Mouse (Mus musculus) granulocyte monocyte progenitor cell, adult 5-6 weeks (primary cell): Measurements from ENCODE around the gene Ly6g6c. TPM values are rescaled to one million over a fixed set of nuclear protein-coding genes. Genes with fewer than 3 reads are reported as not detected.

Experiments used
- ATAC-seq: replicated peaks from 2 replicates; pipeline ENCODE4 v1.8.0; 2016; ENCODE audit warnings: mild to moderate bottlenecking, moderate TSS enrichment, inconsistent platforms; ENCODE audit not compliant: poor library complexity, severe bottlenecking
- total RNA-seq, 2 experiments: library from RNA; stranded (forward) in 1 of 2; stranded (reverse) in 1 of 2; fragments of 200-712, 200-1000 nt in 1 of 2; fragments of >200 nt in 1 of 2; fragmentation: Nextera tagmentation in 1 of 2; gene quantifications; 2 replicates each; pipeline ENCODE4 v1.2.3; 2014 to 2017

Gene Ly6g6c
- total RNA-seq, 2 experiments from 2014 or later = not detected

DNA sequence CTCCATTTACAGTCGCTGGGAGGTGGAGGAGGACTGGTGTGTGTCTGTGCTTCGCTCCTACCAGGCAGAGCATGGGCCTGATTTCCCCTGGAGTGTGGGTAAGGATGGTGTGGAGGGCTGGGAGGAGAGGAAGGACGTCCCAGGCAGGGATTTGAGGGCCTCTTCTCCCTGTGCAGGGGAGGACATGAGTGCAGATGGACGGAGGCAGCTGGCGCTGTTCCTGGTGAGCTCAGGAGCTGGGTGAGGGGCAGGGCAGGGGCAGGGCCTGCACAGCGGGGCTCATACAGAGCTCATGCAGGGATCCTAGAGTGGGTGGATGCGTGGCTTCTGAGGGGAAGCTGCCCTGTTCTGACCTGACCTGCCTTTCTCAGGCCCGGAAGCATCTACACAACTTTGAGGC, 37.1 kb downstream of the Ly6g6c start:
- no peak for ATAC-seq

DNA sequence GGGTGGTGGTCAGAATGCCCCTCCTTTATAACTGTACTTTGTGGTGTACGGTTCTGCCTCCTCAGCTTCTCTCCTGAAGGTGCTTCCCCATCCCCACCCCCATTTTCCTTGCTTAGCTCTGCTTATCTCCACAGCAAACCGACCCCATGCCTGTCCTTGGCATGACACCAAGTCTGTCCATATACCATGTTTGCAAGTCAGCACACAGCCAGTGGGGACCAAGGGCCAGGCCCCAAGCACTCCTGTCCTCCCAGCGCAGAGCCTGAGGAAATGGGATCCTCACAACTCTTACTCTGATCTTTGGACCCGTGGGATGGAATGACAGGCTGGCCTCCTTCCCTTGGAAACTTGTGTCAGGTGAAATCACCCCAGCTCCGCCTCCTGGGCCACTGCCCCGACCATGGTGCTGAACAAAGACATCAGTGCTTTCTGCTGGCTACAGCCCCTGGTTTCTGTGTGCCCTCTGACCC, 38.1 kb downstream of the Ly6g6c start:
- ATAC-seq = no peak

DNA sequence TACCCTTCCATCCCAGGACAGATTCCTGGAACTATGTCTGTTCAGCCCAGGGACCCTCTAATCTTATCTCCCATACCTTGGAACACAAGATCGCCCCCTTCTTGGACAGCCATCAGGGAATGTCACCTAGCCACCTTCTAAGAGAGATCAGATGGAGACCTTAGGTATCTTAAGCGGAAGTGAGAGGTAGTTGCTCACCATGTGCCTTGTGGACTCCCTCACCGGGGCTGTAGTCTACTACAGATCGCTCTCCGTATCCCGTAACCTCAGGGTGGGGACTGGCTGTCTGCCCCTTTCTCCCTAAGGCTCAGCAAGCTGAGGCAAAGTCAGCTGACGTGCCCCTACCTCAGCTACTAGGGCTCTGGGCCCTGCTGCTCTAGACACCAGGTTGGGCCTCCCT, 38.9 kb downstream of the Ly6g6c start:
- ATAC-seq = no peak

DNA sequence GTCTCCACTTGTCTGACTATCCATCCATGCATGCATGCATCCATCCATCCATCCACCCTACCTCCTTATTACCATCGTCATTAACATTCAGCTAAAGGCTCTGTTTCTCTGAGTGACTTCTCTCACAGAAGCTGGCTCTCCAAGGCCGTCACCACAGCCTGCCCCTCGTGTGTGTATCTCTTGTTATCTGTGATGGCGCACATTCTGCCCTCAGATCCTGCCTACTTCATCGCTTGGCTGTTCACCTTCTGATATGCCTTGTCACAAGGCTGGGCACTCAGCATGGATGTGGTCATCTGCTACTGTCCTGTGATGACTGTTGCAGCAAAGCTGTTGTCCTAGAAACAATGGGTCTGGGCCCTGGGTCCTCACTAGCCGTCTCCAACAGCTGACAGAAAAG, 39.6 kb downstream of the Ly6g6c start:
- no peak for ATAC-seq

DNA sequence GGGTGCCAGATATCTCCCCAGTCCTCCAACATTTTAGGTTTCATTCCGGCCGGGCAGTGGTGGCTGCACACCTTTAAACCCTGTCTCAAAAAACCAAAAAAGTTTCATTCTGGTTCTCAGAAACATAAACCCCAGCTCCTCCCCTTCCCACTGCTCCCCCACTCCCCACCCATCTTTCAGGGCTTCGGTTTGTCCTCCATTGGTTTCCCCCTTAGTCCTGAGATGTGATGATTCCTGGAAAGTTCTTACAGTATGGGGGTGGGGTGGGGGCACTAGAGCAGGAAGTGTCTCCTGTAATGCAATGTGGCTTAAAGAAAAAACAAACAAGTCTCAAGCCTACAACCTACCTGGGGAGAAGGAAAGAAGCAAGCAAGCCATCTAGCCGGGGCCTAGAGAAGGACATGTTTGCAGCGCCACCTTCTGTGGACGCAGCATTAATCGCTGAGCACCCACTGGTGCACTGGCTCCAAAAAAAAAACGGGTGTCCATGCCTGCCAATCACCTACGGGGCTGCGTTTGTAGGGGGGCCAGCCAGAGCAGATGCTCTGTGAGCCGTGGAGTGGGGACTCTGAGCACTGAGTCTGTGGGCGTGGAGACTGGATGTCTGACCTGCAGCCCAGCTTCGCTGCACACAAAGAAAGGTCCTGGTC, 40.7 kb downstream of the Ly6g6c start:
- no peak for ATAC-seq

DNA sequence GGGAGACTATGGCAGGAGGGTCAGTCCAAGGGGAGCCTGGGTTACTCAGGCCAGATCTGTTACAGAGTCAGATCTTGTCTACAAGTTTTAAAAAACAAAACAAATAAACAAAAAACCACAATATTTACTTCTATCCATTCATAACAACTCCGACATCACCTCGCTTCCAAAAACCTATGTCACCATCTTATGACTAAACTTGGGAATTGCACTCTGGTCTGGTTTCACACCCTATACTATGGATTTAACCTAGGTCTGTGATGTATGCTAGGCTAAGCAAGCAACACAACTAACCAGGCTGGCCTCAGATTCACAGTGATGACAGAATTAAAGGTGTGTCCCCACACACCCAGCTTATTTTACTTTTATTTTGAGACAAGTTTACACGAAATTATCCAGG, 41.3 kb downstream of the Ly6g6c start:
- no peak for ATAC-seq

DNA sequence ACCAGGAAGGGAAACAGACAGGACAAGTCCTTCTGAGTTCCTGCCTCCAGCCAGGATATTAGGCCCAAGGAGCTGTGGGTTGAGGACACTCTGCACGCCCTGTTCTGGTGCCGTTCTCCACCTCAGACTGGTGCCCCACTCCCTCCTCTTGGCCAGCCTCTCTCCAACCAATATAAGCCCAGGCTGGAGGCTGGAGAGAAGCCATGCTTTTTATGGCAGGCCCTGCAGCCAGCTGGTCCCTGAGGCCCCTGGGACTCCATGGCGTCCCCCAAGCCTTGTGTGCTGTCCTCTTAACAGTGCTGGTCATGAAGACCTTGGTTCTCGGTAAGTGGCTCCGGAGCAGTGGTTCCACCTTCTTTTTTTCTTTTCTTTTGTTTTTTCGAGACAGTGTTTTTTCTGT, 42.9 kb downstream of the Ly6g6c start, which contains the start of gene Ly6g5c:
Gene Ly6g5c, plus strand, starts transcription at position 183 of the 400 bp plus-strand sequence.
- no peak for ATAC-seq

DNA sequence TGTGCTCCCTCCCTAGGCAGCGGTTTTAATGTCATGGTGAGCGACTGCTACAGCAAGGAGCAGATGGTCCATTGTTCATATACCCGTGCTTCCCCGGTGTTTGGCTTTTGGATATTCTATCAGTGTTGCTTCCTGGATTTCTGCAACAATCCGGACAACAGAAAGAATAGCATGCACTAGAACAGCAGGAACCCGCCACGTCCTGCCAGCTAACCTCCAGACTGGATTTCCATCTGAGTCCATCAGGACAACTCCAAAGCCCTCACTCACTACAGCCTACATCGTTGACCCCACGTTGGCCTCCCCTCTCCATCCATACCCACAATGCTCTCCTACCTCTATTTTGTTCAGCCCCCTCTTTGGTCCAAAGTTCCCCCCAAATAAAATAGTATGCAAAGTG, 46.6 kb downstream of the Ly6g6c start:
- ATAC-seq = no peak

DNA sequence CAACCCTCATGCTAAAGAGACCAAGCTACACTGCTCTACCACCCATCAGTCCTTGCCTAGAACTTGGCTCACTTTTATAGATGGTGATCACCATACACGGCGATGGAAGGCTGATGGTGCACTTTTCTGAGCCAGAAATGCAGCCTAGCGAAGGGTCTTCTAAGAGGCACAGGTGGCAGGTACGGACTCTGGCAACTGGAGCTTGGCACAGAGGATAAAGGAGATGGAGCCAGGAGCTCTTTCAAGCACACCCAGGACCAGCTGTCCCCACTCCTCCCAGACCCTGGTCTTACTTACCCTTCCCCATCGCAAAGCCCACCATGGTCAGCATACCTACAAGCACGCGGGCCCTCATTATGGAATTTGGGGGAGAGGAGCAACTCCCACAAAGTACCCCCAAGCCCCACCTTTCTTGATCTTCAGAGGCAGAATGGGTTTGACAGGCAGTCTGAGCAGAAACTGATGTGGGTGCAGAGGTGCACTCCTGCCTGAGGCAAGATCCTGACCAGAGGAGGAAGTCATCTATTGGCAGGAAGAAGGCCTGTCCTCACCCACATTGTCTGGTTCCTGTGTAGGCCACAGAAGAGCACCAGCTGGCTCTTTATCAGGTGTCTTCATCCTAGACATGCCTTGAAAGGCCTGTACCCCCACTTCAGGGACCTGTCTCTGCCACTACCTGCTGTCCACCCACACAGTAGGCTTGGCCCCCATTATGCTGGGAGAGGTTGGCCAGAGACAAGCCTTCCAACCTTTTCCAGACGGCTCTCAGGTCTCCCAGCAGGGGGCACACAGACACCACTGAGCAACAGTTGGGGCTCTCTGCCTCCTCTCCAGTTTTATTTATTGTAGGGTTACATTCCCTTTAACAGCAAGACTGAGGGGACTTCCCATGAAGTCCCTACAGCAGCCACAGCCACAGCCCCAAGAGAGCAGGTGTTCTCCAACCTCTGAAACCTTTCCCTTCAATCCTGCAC, 50.1 kb downstream of the Ly6g6c start, which contains the start of gene Ly6g5b:
Gene Ly6g5b, minus strand, starts transcription at position 383 of the 974 bp plus-strand sequence.
- ATAC-seq = peak; percentile 63

Other genes with a start within 250 kb of the Ly6g6c start
Only the 30 nearest of the 45 such genes appear.
- 30.3 and 35.3 TPM in 2 replicates for gene Neu1, start 134.1 kb upstream of the Ly6g6c start, total RNA-seq (2014; fragmentation: Nextera tagmentation)
- 27.0 and 32.4 TPM in 2 replicates for gene Neu1, start 134.1 kb upstream of the Ly6g6c start, total RNA-seq (2017)
- 11.4 and 13.9 TPM in 2 replicates for gene Hspa1b, start 106.2 kb upstream of the Ly6g6c start, total RNA-seq (2014; fragmentation: Nextera tagmentation)
- 67.7 and 68.3 TPM in 2 replicates for gene Hspa1b, start 106.2 kb upstream of the Ly6g6c start, total RNA-seq (2017)
- gene Gm20481, start 95.5 kb upstream of the Ly6g6c start, total RNA-seq (2014; fragmentation: Nextera tagmentation) = not detected in 2 replicates
- gene Gm20481, start 95.5 kb upstream of the Ly6g6c start, total RNA-seq (2017) = 0.34 and 1.4 TPM in 2 replicates
- 5.5 and 6.2 TPM in 2 replicates for gene Hspa1a, start 93.2 kb upstream of the Ly6g6c start, total RNA-seq (2014; fragmentation: Nextera tagmentation)
- 45.2 and 49.0 TPM in 2 replicates for gene Hspa1a, start 93.2 kb upstream of the Ly6g6c start, total RNA-seq (2017)
- gene Hspa1l, start 92.7 kb upstream of the Ly6g6c start, total RNA-seq (2014; fragmentation: Nextera tagmentation) = not detected in 2 replicates
- 0.09 TPM in 1 of 2 replicates, not detected in the other for gene Hspa1l, start 92.7 kb upstream of the Ly6g6c start, total RNA-seq (2017)
- 129 and 305 TPM in 2 replicates for gene Lsm2, start 83.5 kb upstream of the Ly6g6c start, total RNA-seq (2014; fragmentation: Nextera tagmentation)
- 42.0 and 71.6 TPM in 2 replicates for gene Lsm2, start 83.5 kb upstream of the Ly6g6c start, total RNA-seq (2017)
- 75.6 and 150 TPM in 2 replicates for gene Vars, start 64.4 kb upstream of the Ly6g6c start, total RNA-seq (2014; fragmentation: Nextera tagmentation)
- 174 and 181 TPM in 2 replicates for gene Vars, start 64.4 kb upstream of the Ly6g6c start, total RNA-seq (2017)
- 0.11 and 0.19 TPM in 2 replicates for gene Vwa7, start 48.8 kb upstream of the Ly6g6c start, total RNA-seq (2014; fragmentation: Nextera tagmentation)
- gene Vwa7, start 48.8 kb upstream of the Ly6g6c start, total RNA-seq (2017) = not detected in 2 replicates
- 2.5 TPM in 1 of 2 replicates, not detected in the other for gene Sapcd1, start 37.4 kb upstream of the Ly6g6c start, total RNA-seq (2014; fragmentation: Nextera tagmentation)
- 0.90 TPM in 1 of 2 replicates, not detected in the other for gene Sapcd1, start 37.4 kb upstream of the Ly6g6c start, total RNA-seq (2017)
- 0.19 and 6.8 TPM in 2 replicates for gene Msh5, start 18.6 kb upstream of the Ly6g6c start, total RNA-seq (2014; fragmentation: Nextera tagmentation)
- 0.62 and 3.6 TPM in 2 replicates for gene Msh5, start 18.6 kb upstream of the Ly6g6c start, total RNA-seq (2017)
- 231 and 245 TPM in 2 replicates for gene Clic1, start 15.4 kb upstream of the Ly6g6c start, total RNA-seq (2014; fragmentation: Nextera tagmentation)
- gene Clic1, start 15.4 kb upstream of the Ly6g6c start, total RNA-seq (2017) = 268 and 347 TPM in 2 replicates
- gene Ddah2, start 6.4 kb upstream of the Ly6g6c start, total RNA-seq (2014; fragmentation: Nextera tagmentation) = 3.4 TPM in 1 of 2 replicates, not detected in the other
- 0.57 and 3.7 TPM in 2 replicates for gene Ddah2, start 6.4 kb upstream of the Ly6g6c start, total RNA-seq (2017)
- not detected in 2 replicates for gene Mpig6b, start 796 bp downstream of the Ly6g6c start, total RNA-seq (2014; fragmentation: Nextera tagmentation)
- gene Mpig6b, start 796 bp downstream of the Ly6g6c start, total RNA-seq (2017) = not detected in 2 replicates
- gene Ly6g6e, start 11.5 kb downstream of the Ly6g6c start, total RNA-seq (2014; fragmentation: Nextera tagmentation) = not detected in 2 replicates
- not detected in 2 replicates for gene Ly6g6e, start 11.5 kb downstream of the Ly6g6c start, total RNA-seq (2017)
- not detected in 2 replicates for gene Ly6g6d, start 12.7 kb downstream of the Ly6g6c start, total RNA-seq (2014; fragmentation: Nextera tagmentation)
- gene Ly6g6d, start 12.7 kb downstream of the Ly6g6c start, total RNA-seq (2017) = not detected in 2 replicates
- not detected in 2 replicates for gene Ly6g6f, start 20.2 kb downstream of the Ly6g6c start, total RNA-seq (2014; fragmentation: Nextera tagmentation)
- gene Ly6g6f, start 20.2 kb downstream of the Ly6g6c start, total RNA-seq (2017) = not detected in 2 replicates
- gene Abhd16a, start 23.9 kb downstream of the Ly6g6c start, total RNA-seq (2014; fragmentation: Nextera tagmentation) = 26.7 and 33.3 TPM in 2 replicates
- 27.7 and 35.0 TPM in 2 replicates for gene Abhd16a, start 23.9 kb downstream of the Ly6g6c start, total RNA-seq (2017)
- not detected in 2 replicates for gene Ly6g5c, start 42.9 kb downstream of the Ly6g6c start, total RNA-seq (2014; fragmentation: Nextera tagmentation)
- not detected in 2 replicates for gene Ly6g5c, start 42.9 kb downstream of the Ly6g6c start, total RNA-seq (2017)
- 1.6 TPM in 1 of 2 replicates, not detected in the other for gene Ly6g5b, start 50.0 kb downstream of the Ly6g6c start, total RNA-seq (2014; fragmentation: Nextera tagmentation)
- 0.56 TPM in 1 of 2 replicates, not detected in the other for gene Ly6g5b, start 50.0 kb downstream of the Ly6g6c start, total RNA-seq (2017)
- gene Gpank1, start 56.1 kb downstream of the Ly6g6c start, total RNA-seq (2014; fragmentation: Nextera tagmentation) = 21.2 and 25.4 TPM in 2 replicates
- 24.0 and 26.9 TPM in 2 replicates for gene Gpank1, start 56.1 kb downstream of the Ly6g6c start, total RNA-seq (2017)
- gene Csnk2b, start 56.7 kb downstream of the Ly6g6c start, total RNA-seq (2014; fragmentation: Nextera tagmentation) = 289 and 384 TPM in 2 replicates
- 277 and 317 TPM in 2 replicates for gene Csnk2b, start 56.7 kb downstream of the Ly6g6c start, total RNA-seq (2017)
- gene D17H6S53E, start 61.0 kb downstream of the Ly6g6c start, total RNA-seq (2014; fragmentation: Nextera tagmentation) = 16.3 and 18.4 TPM in 2 replicates
- gene D17H6S53E, start 61.0 kb downstream of the Ly6g6c start, total RNA-seq (2017) = 7.9 and 10.7 TPM in 2 replicates
- not detected in 2 replicates for gene Apom, start 66.7 kb downstream of the Ly6g6c start, total RNA-seq (2014; fragmentation: Nextera tagmentation)
- 1.2 TPM in 1 of 2 replicates, not detected in the other for gene Apom, start 66.7 kb downstream of the Ly6g6c start, total RNA-seq (2017)
- gene Bag6, start 69.8 kb downstream of the Ly6g6c start, total RNA-seq (2014; fragmentation: Nextera tagmentation) = 93.9 and 111 TPM in 2 replicates
- gene Bag6, start 69.8 kb downstream of the Ly6g6c start, total RNA-seq (2017) = 68.8 and 74.0 TPM in 2 replicates
- 254 and 306 TPM in 2 replicates for gene Prrc2a, start 99.5 kb downstream of the Ly6g6c start, total RNA-seq (2014; fragmentation: Nextera tagmentation)
- gene Prrc2a, start 99.5 kb downstream of the Ly6g6c start, total RNA-seq (2017) = 43.2 and 67.9 TPM in 2 replicates
- 15.1 and 20.8 TPM in 2 replicates for gene Aif1, start 110.7 kb downstream of the Ly6g6c start, total RNA-seq (2014; fragmentation: Nextera tagmentation)
- gene Aif1, start 110.7 kb downstream of the Ly6g6c start, total RNA-seq (2017) = 7.8 and 14.3 TPM in 2 replicates
- gene Lst1, start 123.1 kb downstream of the Ly6g6c start, total RNA-seq (2014; fragmentation: Nextera tagmentation) = 78.7 and 89.0 TPM in 2 replicates
- gene Lst1, start 123.1 kb downstream of the Ly6g6c start, total RNA-seq (2017) = 55.5 and 115 TPM in 2 replicates
- 1.6 TPM in 1 of 2 replicates, not detected in the other for gene Ltb, start 129.1 kb downstream of the Ly6g6c start, total RNA-seq (2014; fragmentation: Nextera tagmentation)
- 0.41 and 0.99 TPM in 2 replicates for gene Ltb, start 129.1 kb downstream of the Ly6g6c start, total RNA-seq (2017)
- 5.9 and 12.2 TPM in 2 replicates for gene Tnf, start 136.6 kb downstream of the Ly6g6c start, total RNA-seq (2014; fragmentation: Nextera tagmentation)
- 13.1 and 15.2 TPM in 2 replicates for gene Tnf, start 136.6 kb downstream of the Ly6g6c start, total RNA-seq (2017)
- not detected in 2 replicates for gene Lta, start 140.0 kb downstream of the Ly6g6c start, total RNA-seq (2014; fragmentation: Nextera tagmentation)
- not detected in 2 replicates for gene Lta, start 140.0 kb downstream of the Ly6g6c start, total RNA-seq (2017)